Mouse (Mus musculus): ENCODE measurements around the gene Pak2.

The Pak2 gene

DNA sequence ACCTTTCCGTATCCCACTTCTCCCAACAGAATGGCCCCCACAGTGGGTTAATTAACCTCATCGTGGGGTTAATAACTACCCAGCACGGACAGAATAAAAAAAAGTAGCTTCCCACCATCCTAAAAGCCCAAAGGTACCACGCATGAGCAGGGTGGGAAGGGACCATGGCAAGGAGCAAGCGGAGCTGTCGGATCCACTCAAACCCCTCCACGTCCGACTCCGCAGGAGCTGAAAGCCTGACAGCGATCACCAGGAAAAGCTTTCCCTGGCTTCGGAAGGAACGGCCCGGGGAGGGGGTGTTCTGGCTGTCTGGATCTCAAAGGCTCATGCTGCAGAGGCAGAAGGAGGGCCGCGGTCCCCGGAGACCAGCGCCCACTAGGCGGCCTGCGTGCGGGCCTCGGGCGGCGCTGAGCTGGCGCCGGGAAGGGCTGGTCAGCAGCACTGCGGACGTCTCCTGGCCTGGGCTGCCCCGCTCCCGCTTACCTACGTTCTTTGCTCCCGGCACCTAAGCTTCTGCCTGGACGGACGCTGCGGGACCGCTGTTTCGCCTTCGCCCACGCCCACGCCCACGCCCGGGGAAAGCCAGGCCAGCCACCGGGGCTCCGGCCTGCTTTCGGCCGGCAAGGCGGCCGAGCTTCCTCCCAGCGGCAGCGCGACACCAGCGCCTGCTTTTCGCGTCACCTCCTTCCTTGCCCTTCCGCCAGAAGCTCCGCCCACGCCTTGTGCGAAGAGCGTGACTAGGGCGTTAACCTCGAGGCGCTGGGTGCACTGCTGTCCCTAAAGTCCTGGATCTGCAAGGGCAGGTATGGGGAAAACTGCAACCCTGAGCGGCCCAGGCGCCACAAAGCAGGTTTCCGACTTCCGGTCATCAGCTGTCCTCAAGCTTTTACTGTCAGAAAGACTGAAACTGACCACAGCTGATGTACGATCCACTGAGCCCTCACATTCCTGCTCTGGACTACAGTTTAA is 76.3 kb downstream of the Pak2 start, which contains the start of gene Senp5:
TSS of gene Senp5 (minus strand) at position 779 of the 969 bp plus-strand sequence.
- DNase-seq (ENCODE audit: low spot score) = peak; percentile 93

DNA sequence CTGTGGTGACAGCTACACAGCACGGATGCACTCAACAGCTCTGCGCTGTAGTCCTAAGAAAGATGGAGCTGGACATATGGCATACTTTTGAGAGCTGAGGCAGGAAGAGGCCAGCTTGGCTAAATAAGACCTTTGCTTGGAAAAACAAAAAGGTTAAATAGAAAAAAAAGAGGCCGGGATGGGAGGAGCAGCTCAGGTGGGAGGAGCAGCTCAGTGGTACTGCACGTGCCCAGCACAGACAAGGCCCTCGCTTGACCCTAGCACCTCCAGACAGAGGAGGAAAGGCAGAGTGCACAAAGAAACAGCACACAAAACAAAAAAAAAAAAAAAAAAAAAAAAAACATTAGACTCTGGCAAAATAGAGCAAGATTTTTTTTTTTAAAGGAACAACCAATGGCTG is 82.8 kb downstream of the Pak2 start:
- no peak for DNase-seq (ENCODE audit: low spot score)

DNA sequence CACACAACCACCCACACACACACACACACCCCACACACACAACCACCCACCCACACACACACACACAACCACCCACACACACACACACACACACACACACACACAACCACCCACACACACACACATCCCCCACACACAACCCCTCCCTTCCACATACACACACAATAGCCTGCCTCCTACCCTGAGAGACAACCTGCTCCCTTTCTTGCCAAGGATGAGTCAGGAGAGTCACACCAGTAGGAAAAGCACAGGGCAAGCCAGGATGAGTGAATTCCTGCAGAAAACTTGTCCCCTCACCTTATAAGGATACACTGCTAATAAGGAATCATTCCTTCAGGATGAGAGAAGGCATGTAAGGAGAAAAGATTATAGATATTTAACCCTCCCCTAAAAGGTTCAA is 85.2 kb downstream of the Pak2 start:
- no peak for DNase-seq (ENCODE audit: low spot score)

DNA sequence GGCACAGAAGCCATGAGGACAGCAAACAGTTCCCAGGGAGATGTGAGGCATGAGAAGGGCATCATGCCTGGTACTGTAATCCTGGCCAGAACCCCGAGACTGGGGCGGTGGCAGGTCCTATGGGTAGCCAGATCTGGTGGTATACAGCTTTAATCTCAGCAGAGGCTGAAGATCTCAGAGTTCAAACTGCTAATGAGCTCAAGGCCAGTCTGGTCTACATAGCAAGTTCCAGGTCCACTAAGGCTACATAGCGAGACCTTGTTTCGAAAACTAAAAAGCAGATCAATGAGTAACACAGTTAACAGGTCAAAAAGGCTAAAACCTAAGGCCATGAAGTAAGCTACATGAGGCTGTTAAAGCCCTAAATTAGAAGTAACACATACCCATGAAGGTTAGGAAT is 85.9 kb downstream of the Pak2 start:
- no peak for DNase-seq (ENCODE audit: low spot score)

DNA sequence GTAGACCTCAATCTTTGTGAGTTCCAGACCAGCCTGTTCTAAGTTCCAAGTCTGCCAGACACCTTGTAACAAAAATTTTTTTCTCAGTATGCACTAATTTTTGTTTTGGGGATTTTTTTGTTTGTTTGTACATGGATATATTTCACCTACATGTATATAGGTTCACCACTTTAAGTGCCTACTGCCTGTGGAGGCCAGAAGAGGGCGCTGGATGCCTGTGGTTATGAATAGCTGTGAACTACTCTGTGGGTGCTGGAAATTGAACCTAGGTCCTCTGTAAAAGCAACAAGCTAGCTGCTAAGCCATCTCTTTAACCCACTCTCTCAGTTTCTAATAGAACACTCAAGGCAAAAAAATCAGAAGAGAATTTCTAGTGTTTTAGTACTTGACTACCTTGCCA is 87.1 kb downstream of the Pak2 start:
- DNase-seq (ENCODE audit: low spot score) = no peak

DNA sequence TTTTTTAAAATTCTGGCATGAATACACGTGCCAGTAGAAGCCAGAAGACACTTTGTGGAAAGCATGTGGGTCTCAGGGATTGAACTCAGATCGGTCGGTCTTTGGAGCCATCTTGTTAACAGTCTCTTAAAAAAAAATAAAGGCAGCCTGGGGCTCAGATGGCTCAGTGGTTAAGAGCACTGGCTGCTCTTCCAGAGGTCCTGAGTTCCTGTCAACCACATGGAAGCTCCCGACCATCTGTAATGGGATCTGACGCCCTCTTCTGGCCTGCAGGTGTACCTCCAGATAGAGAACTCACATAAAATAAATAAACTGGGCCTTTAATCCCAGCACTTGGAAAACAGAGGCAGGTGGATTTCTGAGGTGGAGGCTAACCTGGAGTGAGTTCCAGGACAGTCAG is 98.2 kb downstream of the Pak2 start:
- DNase-seq (ENCODE audit: low spot score) = no peak

DNA sequence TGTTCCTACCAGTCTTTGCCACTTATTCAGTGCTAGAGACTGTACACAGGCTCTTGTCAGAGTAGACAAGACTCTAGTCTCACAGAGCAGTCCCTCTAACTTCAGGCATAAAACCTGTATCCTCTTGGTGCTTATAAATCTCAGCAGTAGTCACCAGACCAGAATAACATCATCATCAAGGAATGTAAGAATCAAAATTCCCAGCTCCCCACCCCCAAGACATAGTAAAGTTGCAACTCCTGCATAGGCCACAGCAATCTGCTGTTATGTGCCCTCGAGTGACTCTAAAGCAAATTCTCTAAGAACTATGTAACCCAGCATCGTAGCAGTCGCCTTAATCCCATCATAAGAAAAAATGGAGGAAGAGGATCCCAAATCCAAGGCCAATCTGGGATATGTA is 99.6 kb downstream of the Pak2 start:
- DNase-seq (ENCODE audit: low spot score) = no peak

DNA sequence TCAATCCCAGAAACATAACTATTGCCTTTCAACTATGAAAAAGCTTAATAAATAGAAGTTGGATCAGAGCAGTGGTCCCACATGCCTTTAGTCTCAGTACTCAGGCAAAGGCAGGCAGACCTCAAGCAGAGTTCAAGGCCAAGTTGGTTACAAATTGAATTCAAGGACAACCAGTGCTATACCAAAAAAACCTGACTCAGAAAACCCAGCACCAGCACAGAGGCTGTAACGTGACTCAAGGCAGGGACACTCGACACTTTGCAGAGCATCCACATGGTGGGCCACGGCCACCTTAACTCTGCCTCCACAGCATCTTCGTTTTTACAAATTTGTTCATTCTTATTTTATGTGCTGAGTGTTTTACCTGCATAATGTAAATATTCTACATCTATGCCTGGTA is 103.9 kb downstream of the Pak2 start:
- no peak for DNase-seq (ENCODE audit: low spot score)

Data from MN1 (cell line).